20 mouse cellular contexts compared by ENCODE assay signal in genomic region chr13:102639651-102640050, GRCm38 (mm10).
"Had no signal": no experiment of that assay in that cellular context is flagged by ENCODE, and none has a peak within 500 bp of the region (broad histone marks: within the 10 kb centered on the region; RNA-seq: fewer than 3 reads in every experiment).

No protein-coding gene starts in this region.

- H3K27me3 ChIP-seq: limb, embryonic 15.5 days; liver, embryonic 13.5 days; megakaryocyte, embryonic 14.5 days; stomach, embryonic 15.5 days had no signal

- H3K4me2 ChIP-seq: limb, embryonic 12.5 days; limb, embryonic 15.5 days; liver, embryonic 13.5 days; midbrain, embryonic 13.5 days; neural tube, embryonic 13.5 days; stomach, embryonic 15.5 days had no signal

- DNase-seq: kidney, adult 18-20 months; kidney, adult 9 months; kidney, postnatal 36 days; layer of hippocampus, postnatal 36 days; liver, embryonic 13.5 days; retina, postnatal 1 day; right cerebral cortex, postnatal 25 days; spleen, adult 18-20 months; thymus, postnatal 25 days had no signal

- H3K4me3 ChIP-seq: left cerebral cortex, adult 2 months; limb, embryonic 12.5 days; limb, embryonic 15.5 days; liver, embryonic 13.5 days; megakaryocyte, embryonic 14.5 days; midbrain, embryonic 10.5 days; midbrain, embryonic 13.5 days; myocyte; neural tube, embryonic 13.5 days; stomach, embryonic 15.5 days had no signal

- ATAC-seq: midbrain, embryonic 13.5 days; midbrain, embryonic 16.5 days had no signal

- H3K27ac ChIP-seq: kidney, postnatal 0 days; left cerebral cortex, adult 2 months; limb, embryonic 12.5 days; limb, embryonic 15.5 days; liver, embryonic 13.5 days; midbrain, embryonic 10.5 days; midbrain, embryonic 13.5 days; neural tube, embryonic 13.5 days; stomach, embryonic 15.5 days had no signal

- H3K4me1 ChIP-seq: liver, embryonic 13.5 days; stomach, embryonic 15.5 days had no signal

- H3K9me3 ChIP-seq: limb, embryonic 12.5 days; limb, embryonic 15.5 days; liver, embryonic 13.5 days; midbrain, embryonic 10.5 days; neural tube, embryonic 13.5 days; stomach, embryonic 15.5 days had no signal

- H3K36me3 ChIP-seq: limb, embryonic 12.5 days; limb, embryonic 15.5 days; liver, embryonic 13.5 days; midbrain, embryonic 10.5 days; midbrain, embryonic 13.5 days; neural tube, embryonic 13.5 days; stomach, embryonic 15.5 days had no signal

- H3K9ac ChIP-seq: limb, embryonic 12.5 days; limb, embryonic 15.5 days; liver, embryonic 13.5 days; midbrain, embryonic 13.5 days; neural tube, embryonic 13.5 days; stomach, embryonic 15.5 days had no signal
